Mouse (Mus musculus): ENCODE measurements at regions not wholly inside any gene's neighbourhood (a gene's known extent, or its start where the extent isn't known, plus 50 kb on each side); places are given as distances from the start of the nearest gene placed in this dataset.

DNA sequence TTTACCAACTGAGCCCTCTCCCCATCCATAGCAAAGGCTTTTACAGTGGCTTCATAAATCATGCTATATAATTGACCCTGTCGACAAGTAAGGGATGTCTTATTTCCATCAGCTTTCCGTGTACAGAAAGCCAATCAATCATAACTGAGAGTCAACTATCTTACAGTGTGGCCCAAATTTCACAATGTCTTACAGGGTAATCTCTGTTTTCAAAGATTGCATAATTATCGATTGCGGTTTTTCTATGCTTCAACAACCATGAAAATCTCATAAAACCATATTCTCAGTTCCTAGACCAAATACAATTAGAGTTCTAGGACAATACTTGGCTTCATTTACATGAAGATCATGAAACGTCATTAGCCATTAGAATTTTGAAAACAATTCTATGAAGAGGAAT, 56.1 kb upstream of the Samsn1 start:
- no peak for DNase-seq (ENCODE audit: low spot score)

- no peak for DNase-seq (ENCODE audit: low spot score)
These were observed 54.1 kb upstream of the Samsn1 start for GRCm38 (mm10) chr16:76076231-76076630.
